Mouse (Mus musculus) gonadal fat pad, adult 2 months (tissue): ENCODE data around the gene Acan. TPM values are rescaled to one million over a fixed set of nuclear protein-coding genes. Genes with fewer than 3 reads are reported as not detected.

Experiments
- DNase-seq: peaks from one replicate; pipeline ENCODE4 v3.0.0-alpha.2; 2012; ENCODE audit warnings: low read depth
- polyA plus RNA-seq: library from polyadenylated mRNA; depleted of rRNA; stranded (reverse); fragments of >200 nt; gene quantifications from 2 replicates; pipeline ENCODE4 v1.2.3, GENCODE M21; 2012; rRNA removed

Acan gene
- polyA plus RNA-seq: 0.09 and 0.12 TPM in 2 replicates

DNA sequence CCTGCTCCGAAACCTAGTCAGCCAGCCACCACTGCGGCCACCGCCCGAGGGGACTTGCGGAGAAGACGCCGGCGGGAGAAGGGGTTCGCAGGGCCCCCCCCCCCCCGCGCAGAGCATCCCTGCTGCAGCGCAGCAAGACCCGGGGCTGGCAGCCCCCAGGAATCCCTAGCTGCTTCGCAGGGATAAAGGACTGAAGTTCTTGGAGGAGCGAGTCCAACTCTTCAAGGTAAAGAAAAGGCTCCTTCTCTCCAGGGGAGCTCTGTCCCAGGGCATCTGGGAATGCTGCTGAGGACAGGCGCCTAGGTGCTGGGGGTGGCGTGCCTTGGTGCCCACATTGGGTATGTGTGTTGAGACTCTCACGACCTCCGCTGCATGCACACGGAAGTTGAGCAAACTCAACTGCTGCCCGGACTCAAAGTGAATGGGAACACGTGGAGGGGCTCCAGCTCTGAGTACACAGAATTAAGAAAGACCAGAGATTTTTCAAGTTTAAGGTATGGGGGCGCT, at the start of gene Acan:
Acan (plus strand) TSS at position 101 of the 507 bp plus-strand sequence.
- no peak for DNase-seq

DNA sequence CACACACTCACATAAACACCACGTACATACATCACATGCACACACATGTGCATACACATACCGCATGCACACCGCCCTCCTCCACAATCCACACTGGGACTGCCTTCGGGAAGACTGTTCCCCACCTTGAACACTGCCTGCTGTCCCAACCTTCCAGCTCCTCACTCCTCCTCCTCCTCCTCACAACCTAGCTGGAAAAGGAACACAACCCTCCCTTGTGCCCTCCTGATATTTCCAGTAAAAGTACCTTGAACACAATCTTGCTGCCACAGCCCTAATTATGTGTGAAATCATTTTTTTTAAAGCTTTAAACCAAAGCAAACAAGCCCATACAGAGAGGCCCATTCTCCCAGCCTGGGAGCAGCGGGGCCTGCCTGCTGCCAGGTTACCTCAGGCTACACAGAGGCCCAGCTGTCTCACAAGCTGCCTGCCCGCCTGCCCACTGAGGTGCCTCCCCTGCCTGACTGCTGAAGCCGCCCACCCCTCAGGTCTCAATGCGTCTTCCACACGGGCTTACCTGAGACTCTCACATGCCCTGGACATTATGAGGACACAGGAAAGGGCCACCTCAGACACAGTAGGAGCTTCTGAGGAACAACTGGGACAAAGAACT, 31.9 kb upstream of the Acan start:
- DNase-seq: no peak

DNA sequence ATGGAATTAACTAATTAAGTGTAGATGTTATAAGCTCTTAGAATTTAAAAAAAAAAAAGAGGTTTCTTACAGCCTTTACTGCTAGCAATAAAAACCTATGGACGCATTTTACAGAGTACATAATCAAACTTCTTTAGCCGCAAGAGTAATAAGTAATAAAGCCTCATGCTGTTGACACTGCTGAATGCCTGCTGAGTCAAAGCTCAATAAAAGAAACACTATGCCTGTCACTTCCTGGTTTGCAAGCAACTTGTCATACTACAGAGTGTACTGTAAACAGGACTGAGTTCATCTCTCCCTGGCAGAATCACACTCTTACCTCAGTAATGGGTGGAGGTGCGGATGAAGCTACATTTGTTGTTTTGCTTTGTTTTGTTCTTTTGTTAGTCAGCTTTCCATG, 24.1 kb upstream of the Acan start:
- DNase-seq: no peak

DNA sequence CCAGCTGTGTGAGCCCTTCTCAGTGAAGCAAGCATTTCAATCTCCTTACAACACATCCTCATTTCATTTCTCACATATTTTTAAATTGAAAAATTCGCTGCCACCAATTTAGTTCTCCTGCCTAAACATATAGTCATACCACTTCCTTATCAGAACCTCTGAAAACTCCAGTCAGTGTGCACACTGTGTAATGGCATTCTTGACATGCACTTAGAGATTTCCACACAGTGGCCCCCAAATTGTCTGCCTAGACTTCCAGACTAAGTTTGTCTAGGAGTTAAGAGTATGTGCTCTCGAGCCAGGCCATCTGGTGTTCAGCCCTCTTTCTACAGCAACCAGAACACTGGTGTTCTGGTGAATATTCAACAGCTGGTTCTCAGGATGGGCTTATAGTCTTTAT, 19.5 kb upstream of the Acan start:
- no peak for DNase-seq

DNA sequence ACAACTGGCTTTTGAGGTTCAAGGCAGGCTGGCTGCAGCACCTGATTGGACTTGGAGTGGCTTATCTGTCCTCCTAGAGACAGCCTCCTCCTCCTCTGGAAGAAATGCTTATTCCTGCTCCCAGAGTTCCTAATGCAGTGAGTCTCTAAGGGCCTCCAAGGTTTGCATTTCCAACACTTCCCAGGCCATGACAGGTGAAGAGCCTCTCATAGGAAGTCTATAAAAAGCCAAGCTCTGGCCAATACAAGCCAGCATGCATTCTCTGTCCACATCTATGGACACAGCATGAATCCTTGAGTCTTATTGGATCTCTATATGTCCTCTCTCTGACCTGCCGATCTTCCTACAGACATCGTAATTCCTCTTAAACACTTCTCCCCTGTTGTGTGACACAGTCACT, 18.8 kb upstream of the Acan start:
- no peak for DNase-seq

DNA sequence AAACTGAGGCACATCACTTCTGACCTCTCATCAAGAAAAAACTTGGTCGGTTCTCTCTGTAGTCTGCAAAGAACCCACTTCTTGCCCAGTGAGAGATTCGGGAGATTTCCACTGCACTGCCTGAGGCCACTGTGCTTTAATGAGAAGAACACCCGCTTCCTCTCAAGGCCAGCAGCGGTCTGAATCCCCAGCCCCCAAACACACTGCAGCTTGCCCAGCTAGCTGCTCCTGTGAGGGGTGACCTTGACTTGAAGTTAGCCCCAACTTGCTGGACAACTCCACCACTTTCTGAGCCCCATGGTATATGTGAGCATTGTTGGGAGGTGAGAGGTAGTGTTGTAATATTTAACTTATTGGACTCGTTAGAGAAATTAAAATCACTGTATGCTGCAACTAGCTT, 1.2 kb upstream of the Acan start:
- no peak for DNase-seq

DNA sequence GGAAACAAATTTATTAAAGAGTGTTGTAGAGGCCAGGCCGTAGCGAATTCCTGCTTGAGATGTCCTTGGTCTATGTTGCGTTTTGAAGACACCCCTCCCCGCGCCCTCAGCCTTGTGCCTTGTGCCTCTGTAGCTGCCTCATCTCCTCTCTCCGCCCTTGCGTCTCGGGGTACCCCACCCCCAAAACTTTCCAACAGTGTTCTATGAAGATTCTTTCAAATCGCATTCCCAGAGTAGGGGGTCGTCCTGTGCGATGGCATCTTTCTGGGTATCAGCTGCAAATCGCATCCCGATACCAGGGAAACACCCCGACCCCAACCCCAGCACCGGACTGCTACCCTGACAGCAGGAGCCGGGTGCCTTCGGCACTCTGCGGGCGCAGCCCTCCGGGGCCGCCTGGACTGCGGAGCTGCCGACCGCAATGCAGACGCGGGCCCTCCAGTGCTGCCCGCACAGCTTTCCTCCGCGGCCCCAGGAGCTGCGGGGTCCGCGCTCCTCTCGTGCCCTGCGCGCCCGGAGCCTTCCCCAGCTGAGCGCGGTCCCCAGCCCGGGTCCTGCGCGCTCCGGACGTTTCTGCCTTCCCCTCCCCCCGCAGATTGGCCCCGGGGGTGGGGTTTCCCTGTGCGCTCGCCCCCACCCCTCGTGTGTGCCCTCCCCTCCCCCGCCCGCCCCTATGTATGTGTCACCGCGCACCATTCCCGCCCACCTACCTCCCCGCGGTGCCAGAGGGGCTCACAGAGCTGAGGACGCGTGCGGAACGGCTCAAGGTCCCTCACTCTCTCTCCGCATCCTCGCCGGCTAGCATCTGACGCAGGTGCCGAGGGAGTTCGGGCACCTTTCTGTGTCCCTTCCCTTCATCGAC, 531 bp upstream of the Acan start:
- DNase-seq: no peak

DNA sequence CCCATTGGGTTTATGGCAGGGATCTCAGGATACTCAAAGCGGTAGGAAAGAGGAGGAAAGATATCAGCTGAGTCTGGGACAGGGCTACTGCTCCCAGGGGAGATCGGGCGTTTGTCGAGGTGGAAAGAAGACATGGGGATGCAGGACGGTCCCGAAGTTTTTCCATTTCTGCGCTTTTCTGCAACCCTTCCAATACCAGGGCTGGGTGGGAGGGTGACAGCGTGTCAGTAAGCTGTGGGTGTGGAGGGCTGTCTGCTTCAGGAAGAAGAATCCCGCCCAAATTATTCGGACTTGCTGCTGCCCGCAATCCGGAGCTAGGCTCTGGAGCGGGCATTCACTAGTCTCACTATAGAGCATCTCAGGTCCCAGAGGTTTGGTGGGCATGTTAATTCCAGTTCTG, 828 bp downstream of the Acan start:
- no peak for DNase-seq

DNA sequence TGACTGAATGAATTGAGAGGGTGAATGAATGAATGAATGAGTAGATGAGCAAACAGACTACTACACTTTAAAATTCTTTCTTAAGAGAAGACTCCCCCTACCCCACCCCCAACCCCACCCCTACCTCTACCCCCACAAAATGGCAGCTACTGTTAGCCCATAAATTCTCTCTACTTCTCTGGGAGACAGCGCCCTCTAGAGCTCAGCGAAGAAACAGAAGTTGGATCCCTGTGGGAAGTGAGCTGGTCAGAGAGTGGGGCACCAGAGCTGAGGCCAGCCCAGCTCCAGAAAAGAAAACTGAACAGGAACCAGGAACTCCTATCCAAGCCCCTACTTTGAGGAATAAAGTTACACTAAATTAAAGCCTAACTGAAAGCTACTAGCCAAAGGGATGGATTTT, 5.3 kb downstream of the Acan start:
- DNase-seq: no peak

DNA sequence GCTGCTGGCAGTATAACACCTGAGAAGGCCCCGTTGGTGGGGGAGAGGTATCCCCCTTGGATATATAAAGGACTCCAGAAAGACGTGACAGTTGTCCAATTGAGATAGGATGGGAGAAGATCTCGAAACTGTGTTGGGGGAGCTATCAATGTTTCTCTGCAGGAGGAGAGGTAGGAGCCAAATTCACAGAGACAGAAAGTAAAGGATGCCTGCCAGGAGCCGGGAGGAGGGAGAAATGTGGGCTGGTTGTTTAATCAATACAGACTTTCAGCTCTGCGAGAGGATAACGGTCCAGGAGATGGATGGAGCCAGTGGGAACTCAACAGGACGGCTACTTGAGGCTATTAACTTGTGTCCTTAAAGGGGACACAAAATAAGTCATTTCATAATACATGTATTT, 14.2 kb downstream of the Acan start:
- no peak for DNase-seq

DNA sequence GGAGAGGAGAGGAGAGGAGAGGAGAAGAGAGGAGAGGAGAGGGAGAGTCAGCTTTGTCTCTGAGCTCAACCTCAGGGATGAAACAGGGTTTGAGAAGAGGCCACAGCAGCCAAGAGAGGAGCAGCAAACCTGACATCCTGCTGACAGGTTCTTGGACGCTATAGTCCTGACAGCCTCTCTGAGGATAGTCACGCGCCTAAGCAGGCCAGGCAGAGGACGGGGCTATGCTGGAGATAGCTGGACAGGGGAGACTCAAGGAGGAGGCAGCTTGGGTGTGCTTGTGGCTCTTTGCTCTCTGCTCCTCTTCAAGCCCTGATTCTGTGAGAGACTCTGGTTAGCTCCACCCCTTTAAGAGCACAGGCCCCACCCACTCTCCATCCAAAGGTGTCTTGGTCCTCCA, 14.9 kb downstream of the Acan start:
- no peak for DNase-seq

DNA sequence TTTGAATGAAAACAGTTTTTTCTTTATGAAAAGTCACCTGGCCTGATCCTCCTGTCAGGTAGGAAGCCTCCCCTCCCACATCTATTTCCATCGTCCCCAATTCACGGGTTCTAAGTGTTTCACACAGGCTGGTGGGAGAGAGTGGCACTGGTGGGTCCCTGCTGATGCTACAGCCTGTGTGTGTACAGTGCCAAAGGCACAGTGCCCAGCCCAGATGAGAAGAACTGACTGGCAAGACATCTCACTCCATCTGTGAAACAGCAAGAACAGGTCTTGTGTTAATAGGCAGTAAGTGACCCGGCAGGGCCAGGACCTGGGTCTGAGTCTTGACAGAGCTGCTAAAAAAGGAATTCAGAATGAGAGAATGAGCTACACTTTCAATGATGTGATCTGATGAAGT, 25.9 kb downstream of the Acan start:
- no peak for DNase-seq

DNA sequence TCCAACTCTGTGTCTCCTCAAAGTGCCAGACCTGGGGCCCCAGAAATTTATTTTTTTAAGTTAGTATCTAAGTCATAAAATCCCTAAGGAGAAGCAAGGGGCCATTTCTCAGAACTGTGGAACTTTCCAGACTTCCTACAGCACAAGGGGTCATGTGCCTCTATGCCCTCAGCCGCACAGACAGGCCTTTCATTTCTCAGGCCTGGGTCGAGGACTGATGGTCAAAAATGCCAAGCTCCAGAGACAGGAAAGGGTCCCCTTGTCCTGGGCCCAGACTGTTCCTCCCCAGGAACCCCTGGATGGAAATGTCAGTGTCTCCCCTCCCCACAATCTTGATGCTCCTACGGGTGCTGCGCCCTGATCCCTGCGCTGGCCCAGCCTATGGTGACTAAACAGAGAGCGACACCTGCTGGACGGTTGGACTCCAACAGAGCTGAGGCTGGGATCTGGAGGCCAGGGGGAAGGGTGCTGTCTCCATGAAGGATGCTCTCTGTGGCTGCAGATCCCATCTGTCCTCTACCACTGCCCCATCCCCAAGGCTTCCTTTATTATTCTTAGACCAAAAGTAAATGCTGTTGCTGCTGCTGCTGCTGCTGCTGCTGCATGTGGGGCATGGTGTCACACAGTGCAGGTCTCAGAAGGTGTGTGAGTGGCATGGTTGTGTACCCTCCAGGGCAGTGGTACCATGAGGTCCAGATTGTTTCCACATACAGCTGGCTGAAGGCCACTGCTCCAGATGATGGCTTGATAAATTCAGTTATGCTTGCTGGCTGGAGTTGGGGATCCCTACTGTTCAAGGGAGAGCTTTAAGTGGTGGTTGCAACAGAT, 27.5 kb downstream of the Acan start:
- DNase-seq: no peak

DNA sequence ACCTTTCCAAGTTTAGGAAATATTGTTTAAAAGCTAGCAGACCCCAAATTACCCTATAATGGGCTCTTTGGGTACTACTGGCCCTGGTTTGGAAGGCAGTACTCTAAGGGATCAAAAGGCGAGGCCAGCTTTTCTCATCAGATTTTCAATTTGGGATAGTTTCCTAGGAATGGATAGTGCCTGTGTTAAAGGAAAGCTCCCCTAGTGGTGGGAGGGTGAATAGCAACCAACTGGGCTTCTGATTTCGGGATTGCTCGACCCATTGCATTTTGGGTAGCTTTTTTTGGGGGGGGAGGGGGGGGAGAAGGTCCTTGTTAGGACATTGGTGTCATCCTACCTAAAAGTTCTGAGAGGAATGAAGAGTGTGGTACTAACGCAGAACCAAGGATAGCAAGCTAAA, 35.8 kb downstream of the Acan start:
- DNase-seq: no peak

DNA sequence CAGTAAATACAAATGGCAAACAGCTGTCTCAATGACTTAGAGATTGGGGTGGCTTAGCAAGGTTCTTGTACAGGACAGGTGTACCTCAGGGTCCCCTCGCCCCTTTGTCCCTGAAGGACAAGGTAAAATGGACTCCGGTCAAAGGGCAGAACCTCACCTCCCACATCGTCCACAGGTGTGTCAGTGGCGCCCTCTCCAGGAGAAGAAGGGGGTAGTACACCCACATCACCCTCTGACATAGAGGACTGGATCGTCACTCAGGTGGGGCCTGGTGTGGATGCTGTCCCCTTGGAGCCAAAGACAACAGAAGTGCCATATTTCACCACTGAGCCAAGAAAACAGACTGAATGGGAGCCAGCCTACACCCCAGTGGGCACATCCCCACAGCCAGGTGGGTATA, 43.2 kb downstream of the Acan start:
- DNase-seq: no peak

DNA sequence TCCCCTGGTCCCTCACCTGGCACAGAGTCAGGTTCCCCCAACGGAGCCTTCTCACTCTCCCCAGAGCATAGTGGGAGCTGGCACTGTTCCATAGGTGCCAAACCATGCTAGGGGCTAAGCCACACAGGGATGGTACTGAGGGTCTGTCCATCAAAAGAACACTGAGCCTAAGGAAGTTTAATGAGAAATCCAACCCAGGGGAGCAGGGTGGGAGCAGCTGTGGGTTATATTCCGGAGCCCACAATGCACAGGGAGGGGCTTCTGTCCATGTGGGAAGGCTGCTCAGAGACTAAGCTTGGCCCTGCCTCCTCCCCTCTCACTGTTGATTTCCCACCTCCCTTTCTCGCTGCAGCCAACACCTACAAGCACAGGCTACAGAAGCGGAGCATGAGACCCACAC, 60.6 kb downstream of the Acan start:
- no peak for DNase-seq

DNA sequence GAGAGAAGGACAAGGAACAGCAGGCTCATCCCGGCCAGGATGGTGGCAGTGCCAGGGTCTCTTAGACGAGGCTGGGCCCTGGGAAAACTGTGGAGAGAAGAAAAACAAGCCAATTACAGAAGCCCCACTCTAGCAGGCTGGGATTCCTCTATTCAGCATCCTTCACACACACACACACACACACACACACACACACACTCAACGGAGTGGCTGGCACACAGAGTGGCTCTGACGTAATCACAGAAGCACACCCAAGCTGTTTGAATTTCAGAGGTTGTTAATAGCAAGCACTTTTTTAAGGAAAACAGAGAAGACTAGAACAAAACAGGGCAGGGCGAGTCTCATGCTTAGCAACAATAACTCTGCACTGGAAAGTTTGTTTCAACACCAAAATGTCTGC, 70.2 kb downstream of the Acan start:
- no peak for DNase-seq

DNA sequence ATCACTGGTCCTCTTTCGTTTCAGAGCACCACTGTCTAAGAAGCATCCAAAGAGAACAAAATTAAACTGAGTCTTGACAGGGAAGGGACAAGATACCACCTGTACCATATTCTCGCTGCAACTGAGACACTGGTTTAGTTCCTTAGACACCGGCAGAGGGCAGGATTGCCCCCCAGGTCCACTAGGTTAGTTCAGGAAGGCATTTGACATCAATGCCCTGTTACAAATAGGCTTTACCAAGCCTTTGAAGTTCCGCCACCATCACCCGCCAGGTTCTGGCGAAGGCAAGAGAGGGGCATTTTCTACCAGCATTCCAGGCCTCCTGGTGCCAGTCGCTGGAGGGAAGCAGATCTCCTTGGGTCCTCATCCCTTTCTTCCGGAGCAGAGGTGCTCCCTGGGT, 76.6 kb downstream of the Acan start:
- no peak for DNase-seq

DNA sequence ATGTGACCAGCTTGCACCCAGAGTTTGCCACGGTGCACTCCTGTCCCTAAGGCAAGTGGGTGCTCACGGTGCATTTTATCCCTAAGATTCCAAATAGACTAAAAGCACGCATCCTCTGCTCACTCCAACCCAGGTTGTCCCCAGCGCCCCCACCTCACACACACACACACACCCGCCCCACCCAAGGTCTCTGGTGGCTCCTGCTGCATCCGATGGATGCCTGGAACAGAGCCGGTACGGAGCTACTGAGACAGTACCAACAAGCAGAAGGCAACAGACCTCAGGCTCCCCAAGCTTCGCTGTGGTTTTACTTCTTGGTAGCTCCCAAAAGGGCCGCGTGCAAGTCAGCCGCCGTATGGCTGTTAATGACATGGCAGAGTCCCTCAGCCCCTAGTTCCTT, 77.1 kb downstream of the Acan start:
- DNase-seq: no peak

DNA sequence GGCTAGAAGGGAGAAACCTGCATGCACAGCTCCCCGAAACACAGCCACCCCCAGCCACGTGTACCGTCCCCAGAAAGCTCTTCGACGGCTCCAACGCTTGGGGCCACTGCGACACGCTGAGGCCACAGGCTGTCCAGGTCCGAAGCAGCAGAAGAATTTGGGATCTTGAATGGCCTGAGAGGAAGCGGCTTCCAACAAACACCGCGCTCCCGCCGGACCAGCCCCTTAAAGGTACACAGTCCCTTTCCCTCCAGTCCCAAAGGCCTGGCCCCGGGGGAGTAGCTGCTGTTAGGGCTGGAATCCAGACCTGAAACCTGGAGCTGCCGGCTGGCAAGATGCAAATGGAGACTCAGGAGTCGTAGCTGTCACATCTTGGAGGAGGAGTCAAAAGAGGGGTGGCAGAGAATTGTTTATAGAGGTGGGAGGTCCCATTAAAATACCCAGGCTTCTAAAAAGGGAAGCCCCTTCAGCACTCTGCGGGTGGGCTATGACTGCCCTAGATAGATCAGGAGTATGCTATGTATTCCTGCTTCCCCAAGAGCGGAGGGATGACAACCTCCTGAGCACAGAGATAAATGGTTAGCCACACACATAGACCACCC, 77.7 kb downstream of the Acan start, which contains the start of gene Hapln3:
Hapln3 (minus strand) TSS at position 176 of the 602 bp plus-strand sequence.
- DNase-seq: no peak

DNA sequence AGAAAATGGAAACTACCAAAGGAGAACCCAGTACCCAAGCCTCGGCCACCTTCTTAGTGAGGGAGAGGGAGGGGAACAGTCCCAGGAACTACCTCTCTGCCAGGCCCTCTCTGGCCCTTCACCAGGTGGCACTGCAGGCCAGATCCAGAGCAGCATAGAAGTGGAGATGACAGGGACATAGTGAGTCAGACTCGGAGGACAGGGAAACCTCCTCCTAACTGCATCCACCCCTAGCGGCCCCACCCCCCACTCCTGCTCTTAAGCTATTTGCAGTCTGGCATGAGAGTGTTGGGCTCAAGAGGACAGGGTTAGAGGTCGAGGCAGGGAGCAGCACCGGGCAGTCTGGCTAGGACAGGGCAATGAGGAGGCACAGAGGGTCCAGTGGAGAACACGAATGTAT, 80.1 kb downstream of the Acan start:
- DNase-seq: no peak

DNA sequence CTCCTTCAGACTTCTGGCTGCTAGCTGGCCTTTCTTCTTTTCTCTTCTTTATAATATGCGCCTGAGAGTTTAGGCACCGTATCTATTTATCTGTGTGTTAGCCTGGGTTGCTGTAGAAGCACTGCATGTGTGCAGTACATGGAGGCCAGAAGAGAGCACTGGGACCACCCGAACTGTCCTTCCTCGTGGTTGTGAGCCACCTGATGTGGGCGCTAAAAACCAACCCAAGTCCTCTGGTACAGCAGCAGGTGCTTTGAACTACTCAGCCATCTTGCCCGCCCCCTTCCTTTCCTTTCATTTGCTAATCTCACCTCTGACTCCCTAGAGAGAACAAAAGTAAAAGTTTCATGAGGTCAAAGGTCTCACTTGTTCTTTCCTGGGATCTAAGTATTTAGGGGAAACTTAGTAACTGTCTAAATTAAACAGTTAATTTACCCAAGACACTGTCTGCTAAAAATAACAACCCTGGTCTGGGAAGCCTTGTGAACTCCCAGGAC, 86.1 kb downstream of the Acan start:
- DNase-seq: no peak
